Mouse (Mus musculus) testis, adult 2 months (tissue): ENCODE results near the gene Atrnl1.

Source experiments
- CTCF ChIP-seq: fragments of 200-500 bp; IDR thresholded peaks from 2 replicates; pipeline ENCODE4 v1.5.1; 2012; ENCODE audit warnings: low read depth, mild to moderate bottlenecking, inconsistent platforms, low read length, moderate library complexity; ENCODE audit not compliant: control insufficient read depth, insufficient read depth, insufficient replicate concordance
- POLR2A ChIP-seq: fragments of 200-500 bp; IDR thresholded peaks from 2 replicates; pipeline ENCODE4 v1.6.1; 2012; ENCODE audit warnings: low read depth, mild to moderate bottlenecking, inconsistent platforms, low read length, moderate library complexity; ENCODE audit not compliant: control insufficient read depth

- TF ChIP-seq CTCF = no peak
- no peak for TF ChIP-seq POLR2A
Observed at GRCm38 (mm10) chr19:57767051-57767450, 156.2 kb downstream of the Atrnl1 start.
